Mouse (Mus musculus) heart, embryonic 10.5 days (tissue): ENCODE data around the gene Iffo2. TPM values are rescaled to one million over a fixed set of nuclear protein-coding genes. Genes with fewer than 3 reads are reported as not detected.
A peak's percentile ranks its signal among the peaks of the same experiment; 100 is the strongest.
"Not testable (repeated sequence)": the region's sequence is repeated elsewhere in the genome, so short reads cannot be mapped to it uniquely, and the experiment has no call there.

Experiments
- DNase-seq: peaks from one replicate; pipeline ENCODE4 v3.0.0-alpha.2; 2017; ENCODE audit warnings: low spot score
- H3K27ac ChIP-seq: fragments of 300-500 bp; sonication (generic); 2 replicates; pipeline ENCODE4 v1.5.1; 2016; ENCODE audit warnings: mild to moderate bottlenecking
- H3K27me3 ChIP-seq: fragments of 300-500 bp; sonication (generic); 2 replicates; pipeline ENCODE4 v1.6.1; 2016; ENCODE audit warnings: mild to moderate bottlenecking; ENCODE audit not compliant: poor library complexity, insufficient read depth, severe bottlenecking
- H3K36me3 ChIP-seq: fragments of 300-500 bp; sonication (generic); 2 replicates; pipeline ENCODE4 v1.6.1; 2016; ENCODE audit warnings: mild to moderate bottlenecking, moderate library complexity
- H3K4me1 ChIP-seq: fragments of 300-500 bp; sonication (generic); 2 replicates; pipeline ENCODE4 v1.6.1; 2016; ENCODE audit warnings: mild to moderate bottlenecking
- H3K4me3 ChIP-seq: fragments of 300-500 bp; sonication (generic); 2 replicates; pipeline ENCODE4 v1.5.1; 2016; ENCODE audit warnings: mild to moderate bottlenecking, moderate library complexity
- H3K9me3 ChIP-seq: fragments of 300-500 bp; sonication (generic); 2 replicates; pipeline ENCODE4 v1.6.1; 2016; ENCODE audit warnings: mild to moderate bottlenecking, moderate library complexity
- WGBS: fragments of 180-500 bp; shearing (Covaris S2); methylation state at CpG from one replicate; pipeline ENCODE4 v1.1.7; 2016; 5-methylcytosine and 5-hydroxymethylcytosine counted together
- polyA plus RNA-seq: library from polyadenylated mRNA; unstranded; fragments of >200 nt; fragmentation: Nextera tagmentation; extraction: Ambion mirVana; gene quantifications from 2 replicates; pipeline ENCODE4 v1.2.1, GENCODE M21; 2016

The Iffo2 gene
- 3.4 and 4.8 TPM in 2 replicates for polyA plus RNA-seq

DNA sequence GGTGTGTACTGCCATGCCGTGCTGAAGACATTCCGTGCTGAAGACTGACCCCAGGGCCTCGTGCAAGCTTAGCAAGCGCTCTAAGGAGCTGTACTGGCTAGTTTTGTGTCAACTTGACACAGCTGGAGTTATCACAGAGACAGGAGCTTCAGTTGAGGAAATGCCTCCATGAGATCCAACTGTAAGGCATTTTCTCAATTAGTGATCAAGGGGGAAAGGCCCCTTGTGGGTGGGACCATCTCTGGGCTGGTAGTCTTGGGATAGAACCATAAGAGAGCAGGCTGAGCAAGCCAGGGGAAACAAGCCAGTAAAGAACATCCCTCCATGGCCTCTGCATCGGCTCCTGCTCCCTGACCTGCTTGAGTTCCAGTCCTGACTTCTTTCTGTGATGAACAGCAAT is at the start of gene Iffo2:
Gene Iffo2, plus strand, starts transcription at position 301 of the 400 bp plus-strand sequence.
- H3K9me3 ChIP-seq, H3K27ac ChIP-seq, DNase-seq, H3K4me3 ChIP-seq, H3K36me3 ChIP-seq: not testable (repeated sequence)
- H3K27me3 ChIP-seq, result 0 out of 2 replicates have a peak, but pooled peaks cover 16% of the 10 kb centered on the region
- 81% methylated on average over 5 of the region's 5 CpGs for WGBS
- H3K4me1 ChIP-seq, result peaks cover 10% of the 10 kb centered on the region

GRCm38 (mm10) chr4:139481400-139481799 is 48.9 kb upstream of the Iffo2 start:
- Histone ChIP-seq H3K9me3 (no peaks in the 10 kb centered on the region), H3K36me3 (peaks cover 98% of the 10 kb centered on the region), H3K4me1 (peaks cover 13% of the 10 kb centered on the region; the same call in 1 of the 2 replicates), H3K4me3 (no peak overlapping the region), H3K27me3 (no peaks in the 10 kb centered on the region), H3K27ac (peak overlapping the region; percentile 33; the same call in 1 of the 2 replicates)
- 58% methylated on average over 1 of the region's 1 CpGs for WGBS
- no peak for DNase-seq

DNA sequence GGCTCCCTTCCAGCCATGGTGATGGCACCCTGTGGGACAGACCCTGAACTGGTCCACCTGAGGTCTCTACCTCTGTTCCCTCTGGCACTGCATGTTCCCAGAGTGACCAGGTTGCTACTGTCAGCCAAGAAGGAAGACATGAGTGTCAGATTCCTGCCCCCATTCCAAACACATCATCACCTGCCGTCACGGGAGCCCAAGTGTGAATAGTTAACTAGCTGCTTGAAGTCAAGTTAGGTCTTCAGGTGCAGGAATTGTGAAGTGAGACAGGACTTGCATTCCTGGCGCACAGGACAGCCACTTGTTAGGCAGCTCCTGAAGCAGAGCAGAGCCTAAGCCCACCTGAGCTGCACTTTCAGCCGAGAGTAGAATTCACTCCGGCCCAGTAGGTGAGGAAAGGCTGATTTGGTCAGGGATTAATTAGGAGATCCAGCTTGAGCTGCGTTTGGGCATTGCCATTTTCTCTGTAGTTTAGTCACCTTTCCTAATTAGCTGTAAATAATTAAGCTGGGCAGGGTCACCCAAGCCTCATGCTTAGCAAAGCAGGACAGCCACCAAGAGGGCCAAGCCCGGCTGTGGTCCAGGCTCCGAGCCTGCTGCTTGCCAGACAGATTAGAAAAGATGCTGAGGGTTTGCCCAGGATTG is 46.8 kb upstream of the Iffo2 start:
- no peak for DNase-seq
- Histone ChIP-seq H3K9me3 (no peaks in the 10 kb centered on the region), H3K36me3 (peaks cover 98% of the 10 kb centered on the region), H3K27ac (no peak overlapping the region), H3K27me3 (no peaks in the 10 kb centered on the region), H3K4me3 (no peak overlapping the region), H3K4me1 (peaks cover 13% of the 10 kb centered on the region; the same call in 1 of the 2 replicates)
- 86% methylated on average over 8 of the region's 8 CpGs for WGBS

GRCm38 (mm10) chr4:139484496-139484895 is 45.9 kb upstream of the Iffo2 start:
- H3K36me3 ChIP-seq, result peaks cover 98% of the 10 kb centered on the region

GRCm38 (mm10) chr4:139487085-139487484 is 43.3 kb upstream of the Iffo2 start:
- H3K27ac ChIP-seq, result no peak overlapping the region
- peaks cover 97% of the 10 kb centered on the region for H3K36me3 ChIP-seq
- 83% methylated on average over 10 of the region's 10 CpGs for WGBS
- no peaks in the 10 kb centered on the region for H3K27me3 ChIP-seq
- no peaks in the 10 kb centered on the region for H3K9me3 ChIP-seq
- no peak for DNase-seq
- H3K4me1 ChIP-seq, result peaks cover 17% of the 10 kb centered on the region
- no peak overlapping the region for H3K4me3 ChIP-seq

More at GRCm38 (mm10) chr4:139484496-139484895, 45.9 kb upstream of the Iffo2 start:
- Histone ChIP-seq H3K4me3 (no peak overlapping the region), H3K4me1 (peaks cover 13% of the 10 kb centered on the region; the same call in 1 of the 2 replicates), H3K27ac (no peak overlapping the region), H3K9me3 (no peaks in the 10 kb centered on the region), H3K27me3 (no peaks in the 10 kb centered on the region)
- WGBS, result 85% methylated on average over 7 of the region's 7 CpGs
- no peak for DNase-seq

- Histone ChIP-seq H3K27me3 (no peaks in the 10 kb centered on the region), H3K4me1 (peaks cover 29% of the 10 kb centered on the region), H3K27ac (no peak overlapping the region), H3K9me3 (no peaks in the 10 kb centered on the region), H3K36me3 (peaks cover 84% of the 10 kb centered on the region), H3K4me3 (no peak overlapping the region)
- DNase-seq, result no peak
- WGBS, result 90% methylated on average over 5 of the region's 5 CpGs
Observed at GRCm38 (mm10) chr4:139488325-139488724, 42.0 kb upstream of the Iffo2 start.

DNA sequence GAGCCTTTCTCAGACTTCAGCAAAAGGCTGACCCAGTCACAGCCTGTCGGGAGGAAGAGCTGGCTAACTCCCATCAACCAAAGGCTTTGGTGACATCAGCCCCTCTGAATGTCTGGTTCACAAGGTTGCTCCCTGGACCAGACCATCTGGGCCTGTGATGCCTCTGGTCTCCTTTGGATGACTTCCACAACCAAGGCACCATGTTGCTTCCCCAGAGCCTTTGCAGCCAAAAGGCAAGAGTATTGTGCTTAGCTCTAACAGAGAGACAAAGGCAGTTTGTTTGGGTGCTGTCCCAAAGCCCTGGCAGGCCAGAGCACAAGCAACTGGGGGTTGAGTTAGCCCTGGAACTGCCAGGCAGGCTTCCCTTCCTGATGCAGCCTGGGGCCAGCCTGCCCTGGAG is 40.4 kb upstream of the Iffo2 start:
- H3K9me3 ChIP-seq, result no peaks in the 10 kb centered on the region
- 82% methylated on average over 1 of the region's 1 CpGs for WGBS
- no peak overlapping the region for H3K4me3 ChIP-seq
- no peak for DNase-seq
- no peak overlapping the region for H3K27ac ChIP-seq
- peaks cover 68% of the 10 kb centered on the region for H3K36me3 ChIP-seq
- no peaks in the 10 kb centered on the region for H3K27me3 ChIP-seq
- H3K4me1 ChIP-seq, result peaks cover 39% of the 10 kb centered on the region

DNA sequence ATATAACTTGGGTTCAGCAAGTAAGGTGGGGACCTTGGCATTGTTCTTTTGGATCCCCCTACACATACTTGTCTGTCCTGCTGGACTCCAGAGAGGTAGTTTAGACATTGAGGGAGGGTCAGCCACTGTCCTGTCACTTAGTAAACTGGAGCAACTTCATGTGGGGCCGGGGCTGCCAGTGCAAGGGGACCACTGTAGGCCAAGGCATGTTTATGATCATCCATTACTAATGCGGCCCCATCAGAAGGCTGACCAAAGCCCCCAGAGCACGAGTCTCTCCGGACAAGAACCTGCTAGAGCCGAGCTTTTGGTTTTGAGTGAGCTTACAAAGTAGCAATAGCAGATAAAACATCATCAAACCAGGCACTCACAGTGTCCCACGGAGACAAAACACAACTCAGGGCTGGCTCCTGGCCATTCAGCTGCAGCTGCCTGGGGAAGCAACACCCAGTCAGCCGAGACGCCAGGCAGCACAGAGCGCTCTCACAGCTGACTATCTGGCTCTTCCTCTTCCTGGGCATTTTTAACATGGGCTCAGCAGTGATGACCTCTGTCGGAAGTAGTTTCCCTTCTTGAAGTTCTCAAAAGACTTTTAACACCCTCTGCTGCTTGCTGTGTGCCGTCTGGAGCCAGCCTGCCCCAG is 39.8 kb upstream of the Iffo2 start:
- H3K36me3 ChIP-seq, result peaks cover 62% of the 10 kb centered on the region
- 74% methylated on average over 11 of the region's 11 CpGs for WGBS
- no peaks in the 10 kb centered on the region for H3K9me3 ChIP-seq
- H3K27ac ChIP-seq, result no peak overlapping the region
- H3K27me3 ChIP-seq, result no peaks in the 10 kb centered on the region
- DNase-seq, result no peak
- H3K4me1 ChIP-seq, result peaks cover 39% of the 10 kb centered on the region
- no peak overlapping the region for H3K4me3 ChIP-seq

DNA sequence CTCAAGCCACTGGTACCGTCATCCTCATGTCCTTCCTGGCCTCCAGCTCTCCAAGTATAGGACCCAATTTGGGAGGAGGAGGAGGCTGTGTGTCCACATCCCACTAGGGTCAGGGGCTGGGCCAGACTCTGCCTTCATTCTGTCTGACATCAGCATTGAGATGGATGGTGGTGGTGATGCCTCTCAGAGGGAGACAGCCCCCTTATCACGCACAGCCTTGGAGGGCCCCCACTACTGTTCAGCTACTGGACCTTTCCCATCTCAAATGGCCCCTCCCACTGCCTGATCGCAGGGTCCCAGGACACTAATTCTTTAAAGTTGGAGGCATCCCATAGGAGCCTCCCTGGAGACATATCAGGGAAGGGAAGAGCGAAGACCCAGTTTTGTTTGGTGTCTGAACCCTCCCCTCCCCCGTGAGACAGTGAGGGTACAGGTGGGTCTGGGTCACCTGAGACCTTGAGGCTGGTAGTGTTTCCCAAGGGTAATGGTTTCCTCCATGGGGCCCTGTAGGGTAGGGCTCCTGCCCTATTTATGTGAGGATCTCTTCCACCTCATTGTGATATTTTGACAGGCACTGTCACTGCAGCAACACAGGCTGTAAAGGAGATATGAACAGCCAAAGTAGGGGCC is 38.7 kb upstream of the Iffo2 start:
- Histone ChIP-seq H3K27ac (no peak overlapping the region), H3K4me1 (peaks cover 41% of the 10 kb centered on the region), H3K27me3 (no peaks in the 10 kb centered on the region), H3K36me3 (peaks cover 53% of the 10 kb centered on the region), H3K9me3 (no peaks in the 10 kb centered on the region), H3K4me3 (no peak overlapping the region)
- DNase-seq, result no peak
- 90% methylated on average over 5 of the region's 5 CpGs for WGBS

DNA sequence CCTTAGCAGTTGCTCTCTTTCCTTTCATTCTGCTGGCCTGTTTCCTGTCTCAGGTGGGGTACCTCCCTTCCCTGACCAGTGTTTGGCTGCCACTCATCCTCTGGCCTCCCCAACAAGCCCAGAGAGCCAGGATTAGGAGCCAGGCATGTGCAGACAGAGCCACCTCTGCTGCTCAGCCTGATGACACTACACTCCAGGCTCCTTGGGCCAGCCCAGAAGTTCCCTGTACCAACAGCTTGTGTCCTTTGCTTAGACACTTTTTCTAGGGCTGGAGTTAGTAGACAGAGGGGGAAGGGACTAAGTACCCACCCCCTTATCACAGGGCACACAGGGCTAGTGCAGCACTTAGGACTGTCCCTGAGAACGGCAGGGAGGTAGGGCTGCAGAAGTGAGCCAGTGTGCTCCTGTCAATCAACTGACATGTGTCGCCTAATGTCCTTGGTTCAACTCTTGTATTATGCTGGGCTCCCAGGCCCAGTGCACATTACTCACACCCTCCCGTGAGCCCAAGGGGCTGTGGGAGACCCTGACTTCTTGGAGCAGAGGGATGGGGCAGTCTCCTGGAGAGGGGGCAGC is 38.0 kb upstream of the Iffo2 start:
- Histone ChIP-seq H3K27me3 (no peaks in the 10 kb centered on the region), H3K36me3 (peaks cover 46% of the 10 kb centered on the region), H3K27ac (0 out of 2 replicates have a peak overlapping the region, but pooled peaks have one; percentile 8), H3K9me3 (no peaks in the 10 kb centered on the region), H3K4me3 (no peak overlapping the region), H3K4me1 (peaks cover 43% of the 10 kb centered on the region)
- WGBS, result 36% methylated on average over 3 of the region's 3 CpGs
- no peak for DNase-seq

GRCm38 (mm10) chr4:139493227-139494025 is 36.9 kb upstream of the Iffo2 start:
- WGBS, result 73% methylated on average over 9 of the region's 9 CpGs

DNA sequence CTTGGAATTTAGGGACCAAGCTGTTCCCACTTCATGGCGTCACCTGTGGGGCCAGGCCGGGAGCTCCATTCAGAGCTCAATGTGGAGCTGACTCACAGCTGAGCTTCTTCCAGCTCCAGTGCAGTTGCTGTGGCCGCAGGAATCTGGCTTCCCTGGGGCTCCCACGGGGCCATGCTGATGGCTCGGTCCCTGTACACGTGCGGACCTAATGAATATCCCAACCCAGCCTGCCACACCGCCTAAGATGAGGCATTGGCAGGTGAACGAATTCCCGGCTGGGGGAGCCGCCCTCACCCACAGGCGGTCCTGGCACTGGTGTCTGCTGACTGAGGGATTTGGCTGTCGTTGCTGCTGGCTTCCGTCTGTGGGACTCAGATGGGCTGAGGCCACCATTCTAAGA is 29.5 kb upstream of the Iffo2 start:
- Histone ChIP-seq H3K4me1 (peaks cover 12% of the 10 kb centered on the region), H3K36me3 (no peaks in the 10 kb centered on the region), H3K9me3 (no peaks in the 10 kb centered on the region), H3K27me3 (peaks cover 16% of the 10 kb centered on the region; the same call in 1 of the 2 replicates), H3K4me3 (no peak overlapping the region), H3K27ac (no peak overlapping the region)
- WGBS, result 65% methylated on average over 14 of the region's 14 CpGs
- DNase-seq, result no peak

More at GRCm38 (mm10) chr4:139493227-139494025, 36.9 kb upstream of the Iffo2 start:
- no peak overlapping the region for H3K4me3 ChIP-seq
- peaks cover 43% of the 10 kb centered on the region for H3K4me1 ChIP-seq
- H3K9me3 ChIP-seq, result no peaks in the 10 kb centered on the region
- no peak for DNase-seq
- H3K27ac ChIP-seq, result peak overlapping the region; percentile 39; the same call in 1 of the 2 replicates
- peaks cover 35% of the 10 kb centered on the region for H3K36me3 ChIP-seq
- no peaks in the 10 kb centered on the region; the same call in 1 of the 2 replicates for H3K27me3 ChIP-seq
